Mouse (Mus musculus): ENCODE measurements around the gene Lrrc31.

Gene Lrrc31

GRCm38 (mm10) chr3:30683190-30683589 is 16.5 kb downstream of the Lrrc31 start:
- no peak for DNase-seq

- DNase-seq, result no peak
Observed at GRCm38 (mm10) chr3:30658486-30658885, 41.2 kb downstream of the Lrrc31 start.

DNA sequence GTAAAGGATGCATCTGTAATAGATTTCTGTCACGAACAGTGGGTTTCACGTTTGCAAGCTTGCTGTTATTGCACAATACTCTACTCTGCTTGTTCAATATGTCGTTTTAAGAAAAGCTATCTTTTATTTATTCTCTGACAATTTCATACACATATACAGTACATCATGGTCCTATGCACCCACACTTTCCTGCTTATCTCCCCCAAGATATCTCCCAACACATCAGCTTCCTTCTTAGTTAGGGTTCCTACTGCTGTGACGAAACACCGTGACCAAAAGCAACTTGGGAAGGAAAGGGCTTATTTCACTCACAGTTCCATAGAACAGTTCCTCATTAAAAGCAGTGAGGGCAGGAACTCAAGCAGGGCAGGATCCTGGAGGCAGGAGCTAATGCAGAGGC is 43.7 kb downstream of the Lrrc31 start:
- DNase-seq, result no peak

DNA sequence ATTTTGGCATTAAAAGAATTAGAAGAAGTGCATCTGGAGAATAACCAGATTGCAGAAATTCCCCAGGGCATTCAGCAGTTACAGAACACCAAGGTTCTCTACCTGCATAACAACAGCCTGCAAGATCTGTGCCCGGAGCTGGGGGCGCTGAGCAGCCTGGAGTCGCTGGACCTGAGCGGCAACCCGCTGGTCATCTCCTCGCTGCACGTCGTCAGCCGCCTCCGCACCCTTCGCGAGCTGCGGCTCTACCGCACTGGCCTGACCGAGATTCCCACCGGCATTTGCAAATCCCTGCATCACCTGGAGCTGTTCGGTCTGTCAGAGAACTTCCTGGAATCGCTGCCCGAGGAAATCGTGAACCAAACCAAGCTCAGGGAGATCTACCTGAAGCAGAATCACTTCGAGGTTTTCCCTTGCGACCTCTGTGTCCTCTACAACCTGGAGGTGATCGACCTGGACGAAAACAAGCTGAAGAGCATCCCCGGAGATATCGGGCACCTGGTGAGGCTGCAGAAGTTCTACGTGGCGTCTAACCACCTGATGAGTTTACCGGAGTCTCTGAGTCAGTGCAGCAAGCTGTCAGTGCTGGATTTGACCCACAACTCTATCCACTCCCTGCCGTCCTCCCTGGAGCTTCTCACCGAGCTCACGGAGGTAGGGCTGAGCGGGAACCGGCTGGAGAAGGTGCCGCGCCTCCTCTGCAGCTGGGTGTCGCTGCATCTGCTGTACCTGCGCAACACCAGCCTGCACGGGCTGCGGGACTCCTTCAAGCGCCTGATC is 49.4 kb downstream of the Lrrc31 start:
- no peak for DNase-seq

DNA sequence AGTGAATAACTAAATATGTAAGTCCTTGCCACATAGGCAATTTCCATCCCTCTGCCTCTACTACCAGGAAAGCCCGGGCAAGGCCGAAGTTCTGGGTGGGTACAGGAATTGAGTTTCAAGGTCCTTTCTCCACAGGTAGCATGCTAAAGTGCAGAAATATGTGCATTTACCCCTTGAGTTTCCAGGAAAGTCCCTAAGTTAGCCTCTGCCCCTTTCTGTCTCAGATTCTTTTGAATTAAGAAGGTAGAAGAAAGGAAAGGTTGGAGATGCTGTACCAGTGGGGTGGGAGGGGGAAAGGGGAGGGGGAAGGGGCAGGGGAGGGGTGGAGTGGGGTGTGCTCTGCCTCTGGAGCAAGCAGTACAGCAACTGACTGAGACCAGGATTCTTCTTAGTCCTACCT is 51.2 kb downstream of the Lrrc31 start:
- DNase-seq, result no peak

- DNase-seq, result no peak
Observed at GRCm38 (mm10) chr3:30647440-30648090, 52.1 kb downstream of the Lrrc31 start, which contains the start of gene Lrrc34. Gene Lrrc34, minus strand, starts transcription at chr3:30647869.

DNA sequence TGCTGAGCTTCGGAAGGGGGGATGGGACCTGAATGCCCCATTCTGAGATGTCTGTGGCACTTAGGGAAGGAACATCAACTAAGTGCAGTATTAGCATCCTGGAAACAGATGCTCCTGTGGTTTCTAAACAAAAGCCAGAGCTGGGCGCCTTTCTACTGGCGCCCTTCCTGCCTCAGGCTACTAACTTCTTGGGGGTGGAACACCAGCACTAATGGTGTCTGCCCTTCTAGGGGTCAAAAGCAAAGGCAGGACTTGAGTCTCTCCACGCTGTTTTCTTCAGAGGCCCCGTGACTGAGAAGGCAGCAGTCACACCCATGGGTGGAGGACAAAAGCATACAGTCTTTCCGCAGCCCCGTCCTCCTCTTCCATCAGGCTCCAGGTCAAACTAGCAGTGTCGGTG is 52.9 kb downstream of the Lrrc31 start:
- DNase-seq, result no peak

DNA sequence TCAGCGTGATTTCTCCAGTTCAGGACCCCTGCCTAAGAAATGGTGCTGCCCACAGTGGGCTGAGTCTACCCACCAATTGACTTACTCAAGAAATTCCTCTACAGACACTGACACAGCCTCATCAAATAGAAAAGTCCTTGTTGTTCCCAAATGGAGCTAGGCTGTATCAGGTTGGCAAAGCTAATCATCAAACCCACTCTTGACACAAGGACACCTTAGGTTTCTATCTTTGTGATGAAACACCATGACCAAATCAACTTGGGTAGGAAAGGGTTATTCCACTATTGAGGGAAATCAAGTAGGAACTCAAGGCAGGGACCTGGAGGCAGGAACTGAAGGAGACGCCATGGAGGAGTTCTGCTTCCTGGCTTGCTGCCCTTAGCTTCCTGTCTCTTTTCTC is 55.4 kb downstream of the Lrrc31 start, which contains the start of gene Lrriq4:
TSS of gene Lrriq4 (plus strand) at position 301 of the 400 bp plus-strand sequence.
- DNase-seq, result no peak

- no peak for DNase-seq
Observed at GRCm38 (mm10) chr3:30635629-30636028, 64.0 kb downstream of the Lrrc31 start.

DNA sequence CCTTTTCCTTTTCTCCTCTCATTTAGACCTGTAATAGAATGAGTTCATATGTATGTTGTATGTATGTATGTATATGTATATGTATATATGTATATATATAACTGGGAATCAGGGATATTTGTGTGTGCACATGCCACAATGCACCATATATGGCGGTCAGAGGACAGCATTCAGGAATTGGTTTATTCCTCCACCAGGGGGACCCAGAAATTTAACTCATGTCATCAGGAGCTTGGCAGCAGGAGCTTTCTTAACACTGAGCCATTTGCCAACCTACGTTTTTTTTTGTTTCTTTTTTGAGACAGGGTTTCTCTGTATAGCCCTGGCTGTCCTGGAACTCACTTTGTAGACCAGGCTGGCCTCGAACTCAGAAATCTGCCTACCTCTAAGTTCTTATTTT is 66.0 kb downstream of the Lrrc31 start:
- DNase-seq, result no peak
